ENCODE assay signal across 24 mouse cellular contexts in the genomic region with DNA sequence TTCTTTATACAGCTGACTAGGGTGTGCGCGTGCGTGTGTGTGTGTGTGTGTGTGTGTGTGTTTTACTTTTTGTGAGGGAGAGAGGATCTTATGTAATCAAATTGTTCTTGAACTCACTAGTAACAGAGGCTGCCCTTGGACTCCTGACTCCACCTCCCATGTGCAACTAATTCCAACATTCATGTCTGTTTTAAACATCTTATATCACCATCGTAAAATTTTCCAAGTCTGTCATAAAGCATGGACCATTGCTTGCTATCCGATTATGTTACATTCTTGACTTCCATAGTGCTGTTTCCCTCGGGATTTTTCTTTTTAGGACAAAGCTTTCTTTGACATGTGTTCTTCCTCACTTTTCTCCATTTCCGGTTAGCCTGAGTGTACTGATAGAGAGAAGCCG. TPM values are rescaled to one million over a fixed set of nuclear protein-coding genes. Genes with fewer than 3 reads are reported as not detected.
A peak's percentile ranks its signal among the peaks of the same experiment; 100 is the strongest.
DNase-seq lines count a peak whose midpoint lies in the region; ATAC-seq and TF ChIP-seq lines count a peak whose summit lies in the region.
"Had no signal": no experiment of that assay in that cellular context is flagged by ENCODE, and none has a peak within 500 bp of the region (broad histone marks: within the 10 kb centered on the region; RNA-seq: fewer than 3 reads in every experiment).

No protein-coding gene starts in this region.

- no peak for TF ChIP-seq POLR2A in limb, embryonic 14.5 days (IDR thresholded peaks at IDR 0.05; ENCODE audit: borderline replicate concordance, extremely low read depth, insufficient read depth, insufficient read length)

- no peaks in the 10 kb centered on the region for H3K9me3 ChIP-seq in limb, embryonic 13.5 days
- H3K9me3 ChIP-seq in limb, embryonic 10.5 days (replicated peaks): no peaks in the 10 kb centered on the region
- no peaks in the 10 kb centered on the region for H3K9me3 ChIP-seq in intestine, embryonic 15.5 days
- no peaks in the 10 kb centered on the region for H3K9me3 ChIP-seq in limb, embryonic 14.5 days (ENCODE audit: control insufficient read depth, low read length)
- no peaks in the 10 kb centered on the region for H3K9me3 ChIP-seq in hindbrain, embryonic 13.5 days
- H3K9me3 ChIP-seq: embryonic facial prominence, embryonic 12.5 days; forebrain, embryonic 12.5 days; G1E; heart, embryonic 15.5 days had no signal

- no peaks in the 10 kb centered on the region; the same call in 1 of the 2 replicates for H3K36me3 ChIP-seq in limb, embryonic 13.5 days
- peaks cover 5% of the 10 kb centered on the region; the same call in 1 of the 2 replicates for H3K36me3 ChIP-seq in limb, embryonic 10.5 days
- H3K36me3 ChIP-seq in intestine, embryonic 15.5 days: no peaks in the 10 kb centered on the region
- no peaks in the 10 kb centered on the region for H3K36me3 ChIP-seq in limb, embryonic 14.5 days (ENCODE audit: control insufficient read depth, insufficient read depth, low read length)
- H3K36me3 ChIP-seq in hindbrain, embryonic 13.5 days: no peaks in the 10 kb centered on the region
- H3K36me3 ChIP-seq: embryonic facial prominence, embryonic 12.5 days; forebrain, embryonic 12.5 days; heart, embryonic 15.5 days had no signal

- H3K9ac ChIP-seq in limb, embryonic 13.5 days: no peak overlapping the region
- no peak overlapping the region for H3K9ac ChIP-seq in intestine, embryonic 15.5 days
- no peak overlapping the region for H3K9ac ChIP-seq in limb, embryonic 14.5 days (ENCODE audit: low read depth, low read length, severe bottlenecking)
- no peak overlapping the region for H3K9ac ChIP-seq in hindbrain, embryonic 13.5 days
- H3K9ac ChIP-seq: embryonic facial prominence, embryonic 12.5 days; forebrain, embryonic 12.5 days; heart, embryonic 15.5 days; hindbrain, embryonic 14.5 days had no signal

- ATAC-seq in limb, embryonic 13.5 days (ENCODE audit: low FRiP score, low read depth): peak; percentile 61; the same call in 1 of the 2 replicates
- ATAC-seq in intestine, embryonic 15.5 days: peak; percentile 45
- peak; percentile 34; the same call in 1 of the 2 replicates for ATAC-seq in limb, embryonic 14.5 days (ENCODE audit: low FRiP score, low read depth)
- no peak for ATAC-seq in hindbrain, embryonic 13.5 days (ENCODE audit: low FRiP score)
- ATAC-seq: CD4-positive, CD25-positive, alpha-beta regulatory T cell, adult 4 months; forebrain, embryonic 16.5 days had no signal

- 59% methylated on average over 8 of the region's 8 CpGs for WGBS in limb, embryonic 13.5 days
- 89% methylated on average over 8 of the region's 8 CpGs for WGBS in limb, embryonic 10.5 days
- WGBS in intestine, embryonic 15.5 days: 46% methylated on average over 8 of the region's 8 CpGs
- WGBS in limb, embryonic 14.5 days: 55% methylated on average over 8 of the region's 8 CpGs
- 91% methylated on average over 8 of the region's 8 CpGs for WGBS in hindbrain, embryonic 13.5 days

- H3K4me3 ChIP-seq in limb, embryonic 13.5 days: no peak overlapping the region
- H3K4me3 ChIP-seq in limb, embryonic 10.5 days: no peak overlapping the region
- no peak overlapping the region for H3K4me3 ChIP-seq in intestine, embryonic 15.5 days (replicated peaks)
- H3K4me3 ChIP-seq in limb, embryonic 14.5 days (replicated peaks; ENCODE audit: low read length): no peak overlapping the region
- no peak overlapping the region for H3K4me3 ChIP-seq in hindbrain, embryonic 13.5 days
- H3K4me3 ChIP-seq: embryonic facial prominence, embryonic 12.5 days; forebrain, embryonic 12.5 days; heart, adult 2 months; heart, embryonic 15.5 days had no signal

- no peaks in the 10 kb centered on the region for H3K4me1 ChIP-seq in limb, embryonic 13.5 days
- no peaks in the 10 kb centered on the region for H3K4me1 ChIP-seq in limb, embryonic 10.5 days
- no peaks in the 10 kb centered on the region for H3K4me1 ChIP-seq in intestine, embryonic 15.5 days (replicated peaks)
- H3K4me1 ChIP-seq in limb, embryonic 14.5 days (ENCODE audit: control insufficient read depth, insufficient read depth, low read length): no peaks in the 10 kb centered on the region
- H3K4me1 ChIP-seq in hindbrain, embryonic 13.5 days (replicated peaks): no peaks in the 10 kb centered on the region
- H3K4me1 ChIP-seq: embryonic facial prominence, embryonic 12.5 days; forebrain, embryonic 12.5 days had no signal

- DNase-seq in adrenal gland, postnatal 36 days: peak; percentile 12 to 19
- no peak for DNase-seq in adrenal gland, postnatal 4 days (ENCODE audit: low spot score in 2 of 2)
- no peak for DNase-seq in limb, embryonic 10.5 days (ENCODE audit: low spot score)
- DNase-seq in limb, embryonic 14.5 days (ENCODE audit: low spot score): peak; percentile 49
- DNase-seq in cerebellum, adult 8-10 months: no peak
- DNase-seq: B cell, adult 2 months; cerebellum, adult 11-12 months; cerebellum, postnatal 10 days; embryo, embryonic 11 days; gastrocnemius, postnatal 14 days; heart, adult 2 months; heart, postnatal 14 days; kidney, adult 11 months had no signal

- no peak overlapping the region for H3K4me2 ChIP-seq in limb, embryonic 13.5 days (replicated peaks)
- no peak overlapping the region for H3K4me2 ChIP-seq in intestine, embryonic 15.5 days (replicated peaks)
- no peak overlapping the region for H3K4me2 ChIP-seq in limb, embryonic 14.5 days (replicated peaks; ENCODE audit: low read depth, low read length, severe bottlenecking)
- H3K4me2 ChIP-seq in hindbrain, embryonic 13.5 days: no peak overlapping the region
- H3K4me2 ChIP-seq: embryonic facial prominence, embryonic 12.5 days; forebrain, embryonic 12.5 days; heart, embryonic 11.5 days; heart, embryonic 15.5 days; hindbrain, embryonic 14.5 days had no signal

- no peak overlapping the region for H3K27ac ChIP-seq in limb, embryonic 13.5 days
- H3K27ac ChIP-seq in limb, embryonic 10.5 days: no peak overlapping the region
- H3K27ac ChIP-seq in intestine, embryonic 15.5 days: no peak overlapping the region
- no peak overlapping the region for H3K27ac ChIP-seq in limb, embryonic 14.5 days (replicated peaks; ENCODE audit: low read depth, low read length)
- H3K27ac ChIP-seq in hindbrain, embryonic 13.5 days: no peak overlapping the region
- H3K27ac ChIP-seq: embryonic facial prominence, embryonic 12.5 days; forebrain, embryonic 12.5 days; heart, adult 2 months; heart, embryonic 15.5 days; hindbrain, embryonic 14.5 days had no signal

- no peaks in the 10 kb centered on the region for H3K27me3 ChIP-seq in limb, embryonic 13.5 days
- H3K27me3 ChIP-seq in limb, embryonic 10.5 days (ENCODE audit: low read depth, poor library complexity, severe bottlenecking): no peaks in the 10 kb centered on the region
- H3K27me3 ChIP-seq in intestine, embryonic 15.5 days (replicated peaks): no peaks in the 10 kb centered on the region
- H3K27me3 ChIP-seq in limb, embryonic 14.5 days (ENCODE audit: control insufficient read depth, insufficient read depth, low read length): no peaks in the 10 kb centered on the region
- no peaks in the 10 kb centered on the region for H3K27me3 ChIP-seq in hindbrain, embryonic 13.5 days
- H3K27me3 ChIP-seq: embryonic facial prominence, embryonic 12.5 days; forebrain, embryonic 12.5 days; heart, embryonic 15.5 days had no signal

RNA-seq across cellular contexts. Expression of a gene that starts 28.3 kb away (rescaled TPM):
- total RNA-seq in adrenal gland, postnatal 36 days (2021): 10 to 100 TPM; 54.1 to 62.9 TPM
- 10 to 100 TPM; 67.7 to 69.9 TPM for total RNA-seq in adrenal gland, postnatal 4 days (2021)
- polyA plus RNA-seq in limb, embryonic 13.5 days (2015; fragmentation: Nextera tagmentation; extraction: Ambion mirVana): 12.8 and 15.0 TPM in 2 replicates
- polyA plus RNA-seq in limb, embryonic 10.5 days (2016; fragmentation: Nextera tagmentation; extraction: Ambion mirVana): 10.0 and 10.8 TPM in 2 replicates
- polyA plus RNA-seq in intestine, embryonic 15.5 days (2015; fragmentation: Nextera tagmentation; extraction: Ambion mirVana): 12.1 and 13.3 TPM in 2 replicates
- polyA plus RNA-seq in limb, embryonic 14.5 days (2012; rRNA removed): 32.3 and 32.6 TPM in 2 replicates
- polyA plus RNA-seq in limb, embryonic 14.5 days (2014; fragmentation: Nextera tagmentation; extraction: Ambion mirVana): 14.9 and 16.7 TPM in 2 replicates
- 9.8 and 10.9 TPM in 2 replicates for polyA plus RNA-seq in hindbrain, embryonic 13.5 days (2015; fragmentation: Nextera tagmentation; extraction: Ambion mirVana)

Comparison
In these comparisons a context has a peak if more than half of its experiments do, and no peak if none do; other contexts are left out.
1. DNase-seq: peak in adrenal gland, postnatal 36 days (2 of 2) and limb, embryonic 14.5 days (single experiment); none in adrenal gland, postnatal 4 days (0 of 2), limb, embryonic 10.5 days (single experiment) and cerebellum, adult 8-10 months (single experiment).